Mouse (Mus musculus): ENCODE data around the gene Mmab. TPM values are rescaled to one million over a fixed set of nuclear protein-coding genes. Genes with fewer than 3 reads are reported as not detected.

The Mmab gene
- total RNA-seq, 4 experiments from 2014 or later, result 26.8 to 32.6 (median 27.5) TPM

GRCm38 (mm10) chr5:114429781-114430180, 14.1 kb downstream of the Mmab start:
- no peak for DNase-seq (ENCODE audit: low spot score)

GRCm38 (mm10) chr5:114428621-114429020, 15.2 kb downstream of the Mmab start:
- DNase-seq (ENCODE audit: low spot score), result no peak

- no peak for DNase-seq (ENCODE audit: low spot score)
Observed at GRCm38 (mm10) chr5:114426732-114427131, 17.1 kb downstream of the Mmab start.

- no peak for DNase-seq (ENCODE audit: low spot score)
Observed at GRCm38 (mm10) chr5:114423961-114424360, 19.9 kb downstream of the Mmab start.

GRCm38 (mm10) chr5:114422591-114422990, 21.3 kb downstream of the Mmab start:
- no peak for DNase-seq (ENCODE audit: low spot score)

- no peak for DNase-seq (ENCODE audit: low spot score)
Observed at GRCm38 (mm10) chr5:114421561-114422298, 22.1 kb downstream of the Mmab start.

- no peak for DNase-seq (ENCODE audit: low spot score)
Observed at GRCm38 (mm10) chr5:114418541-114418940, 25.3 kb downstream of the Mmab start.

GRCm38 (mm10) chr5:114416855-114417254, 27.0 kb downstream of the Mmab start:
- DNase-seq (ENCODE audit: low spot score), result no peak

- no peak for DNase-seq (ENCODE audit: low spot score)
Observed at GRCm38 (mm10) chr5:114415606-114416005, 28.3 kb downstream of the Mmab start.

GRCm38 (mm10) chr5:114413067-114413735, 30.7 kb downstream of the Mmab start:
- DNase-seq (ENCODE audit: low spot score), result peak; percentile 40

- no peak for DNase-seq (ENCODE audit: low spot score)
Observed at GRCm38 (mm10) chr5:114412361-114412998, 31.4 kb downstream of the Mmab start.

GRCm38 (mm10) chr5:114410429-114410828, 33.4 kb downstream of the Mmab start:
- DNase-seq (ENCODE audit: low spot score), result no peak

GRCm38 (mm10) chr5:114408846-114409245, 35.0 kb downstream of the Mmab start:
- no peak for DNase-seq (ENCODE audit: low spot score)

- DNase-seq (ENCODE audit: low spot score), result no peak
Observed at GRCm38 (mm10) chr5:114407810-114408209, 36.0 kb downstream of the Mmab start.

- no peak for DNase-seq (ENCODE audit: low spot score)
Observed at GRCm38 (mm10) chr5:114407269-114407668, 36.6 kb downstream of the Mmab start.

- no peak for DNase-seq (ENCODE audit: low spot score)
Observed at GRCm38 (mm10) chr5:114406592-114406991, 37.3 kb downstream of the Mmab start.

- DNase-seq (ENCODE audit: low spot score), result no peak
Observed at GRCm38 (mm10) chr5:114393169-114393568, 50.7 kb downstream of the Mmab start.

- DNase-seq (ENCODE audit: low spot score), result no peak
Observed at GRCm38 (mm10) chr5:114384448-114384847, 59.4 kb downstream of the Mmab start.

GRCm38 (mm10) chr5:114383184-114383904, 60.5 kb downstream of the Mmab start:
- peak; percentile 40 for DNase-seq (ENCODE audit: low spot score)

Measured in heart, adult 8-10 months (tissue).